Mouse (Mus musculus) layer of hippocampus, adult 8-10 months (tissue): ENCODE results near the gene Tmem126a. TPM values are rescaled to one million over a fixed set of nuclear protein-coding genes. Genes with fewer than 3 reads are reported as not detected.

Experiments used
- DNase-seq, 2 experiments: peaks; one replicate each; pipeline ENCODE4 v3.0.0; 2022; ENCODE audit warnings: low spot score in 2 of 2
- total RNA-seq, 4 experiments: library from RNA; stranded (reverse); gene quantifications; 2 replicates each; pipeline ENCODE4 v1.2.4; 2022

Gene Tmem126a
- 10 to 100 TPM; 37.2 to 53.0 (median 40.9) TPM for total RNA-seq

DNA sequence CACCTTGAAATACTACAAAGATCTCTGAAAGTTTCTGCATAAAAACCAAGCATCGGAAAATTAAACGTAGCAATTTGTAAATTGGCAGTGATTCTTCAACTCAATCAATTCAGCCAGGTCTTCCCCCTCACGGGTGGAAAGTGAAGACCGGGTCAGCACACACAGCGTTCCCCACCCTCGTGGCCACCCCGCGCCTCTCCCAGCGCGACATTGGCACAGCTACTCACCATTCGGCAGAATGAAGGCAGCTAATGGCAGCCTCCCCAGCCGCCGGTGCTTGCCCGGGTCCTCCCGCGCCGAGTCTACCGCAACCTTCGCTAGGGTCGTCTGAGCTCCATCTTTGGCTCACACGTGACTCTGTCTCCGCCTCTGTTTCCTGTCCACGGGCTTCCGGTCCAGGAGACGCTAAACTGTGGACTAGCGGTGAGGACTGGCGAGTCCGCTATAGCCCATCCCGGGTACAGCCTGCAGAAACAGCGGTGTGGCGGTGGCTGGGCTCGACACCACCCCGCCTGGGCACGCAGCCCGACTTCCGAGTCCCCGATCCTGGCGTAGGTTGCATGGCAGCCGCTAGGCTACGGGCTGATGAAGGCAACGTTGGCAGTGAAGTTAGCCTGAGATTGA is at the start of gene Tmem126a:
TSS of gene Tmem126a (minus strand) at position 385 of the 624 bp plus-strand sequence.
- peak; percentile 77 to 80 for DNase-seq

DNA sequence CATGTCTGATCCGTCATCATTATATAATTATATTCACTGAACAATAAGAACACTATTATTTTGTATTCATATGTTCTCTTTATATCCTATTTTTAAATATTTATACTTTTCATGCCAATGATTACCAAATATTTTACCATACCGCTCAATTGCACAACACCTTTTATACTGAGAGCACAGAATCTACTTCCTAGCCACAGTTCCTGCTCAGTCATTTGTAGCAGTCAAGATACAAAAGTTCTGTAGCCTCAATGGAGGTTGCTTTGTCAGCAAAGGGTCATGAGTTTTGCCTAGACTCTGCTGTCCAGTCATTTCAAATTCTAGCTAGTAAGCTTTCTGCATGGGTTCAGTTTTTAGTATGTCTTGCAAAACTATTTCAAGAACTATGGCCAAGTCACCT is 25.6 kb upstream of the Tmem126a start:
- no peak for DNase-seq

DNA sequence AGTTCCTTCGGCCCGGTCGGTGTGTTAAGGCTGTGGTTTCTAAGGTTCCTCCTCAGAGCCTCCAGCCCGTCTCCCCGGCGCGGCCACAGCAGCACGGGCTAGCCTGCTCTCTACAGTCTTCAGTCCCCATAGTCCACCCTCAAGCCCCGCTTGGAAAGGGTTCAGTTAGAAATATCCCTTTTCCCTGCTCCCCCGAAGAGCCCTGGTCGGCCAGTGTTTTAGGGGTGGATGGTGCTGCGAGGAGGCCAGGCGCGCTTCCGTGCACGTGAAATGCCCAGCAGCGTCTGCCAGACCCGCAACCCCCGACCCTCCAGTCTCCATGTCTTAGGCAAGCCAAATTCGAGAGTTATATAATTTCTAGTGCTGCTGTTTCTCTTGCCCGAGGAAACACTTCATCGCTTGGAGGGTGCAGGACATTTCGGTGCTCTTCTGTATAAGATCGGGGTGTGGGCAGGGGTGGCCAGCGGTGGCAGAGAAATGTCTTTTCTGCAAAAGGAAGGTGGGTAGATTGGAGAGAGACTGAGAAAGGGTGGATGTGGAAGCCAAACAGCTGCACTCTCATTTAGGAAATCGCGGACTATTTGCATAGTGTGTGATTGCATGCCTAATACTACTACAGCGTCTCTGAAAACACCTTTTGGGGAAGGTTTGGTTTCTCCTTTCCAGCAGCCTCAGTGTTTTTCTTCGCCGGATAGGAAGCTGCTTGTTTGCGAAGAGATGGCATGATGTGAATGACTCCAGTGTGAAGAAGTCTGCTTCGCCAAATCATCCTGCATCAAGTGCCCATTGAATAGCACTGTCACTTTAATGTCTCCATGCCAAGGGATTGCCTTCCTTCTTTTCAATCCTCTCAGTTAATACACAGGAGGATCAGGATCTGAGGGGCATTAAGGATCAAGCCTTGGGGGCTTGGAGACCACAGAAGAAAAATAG is 19.6 kb upstream of the Tmem126a start, which contains the start of gene Dlg2:
TSS of gene Dlg2 (plus strand) at position 360 of the 933 bp plus-strand sequence.
- DNase-seq = peak; percentile 33 to 50

DNA sequence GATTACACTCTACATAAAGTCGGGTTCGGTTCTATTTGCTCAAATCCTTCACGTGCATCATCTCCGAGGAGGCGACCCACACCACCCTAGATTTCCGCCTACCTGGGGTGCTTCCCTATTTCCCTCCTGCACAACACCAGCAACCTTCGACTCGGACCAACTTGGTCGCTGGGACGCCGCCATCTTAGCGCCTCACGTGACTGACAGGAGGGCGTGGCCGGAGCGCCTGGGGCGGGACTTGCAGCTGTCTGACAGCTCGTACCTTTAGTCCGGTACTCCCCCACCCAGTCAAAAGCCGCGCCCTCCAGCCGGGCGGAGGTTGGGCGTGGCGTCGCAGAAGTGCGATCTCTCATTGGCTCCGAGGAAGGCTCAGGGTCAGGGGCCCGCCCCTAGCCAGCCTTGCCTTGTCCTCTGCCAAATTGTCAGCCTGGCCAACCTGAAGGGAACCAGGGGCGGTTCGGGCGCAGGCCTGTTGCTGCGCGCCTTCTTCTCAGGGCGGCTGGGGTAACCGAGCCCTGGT is 18.8 kb upstream of the Tmem126a start, which contains the start of gene Tmem126b:
TSS of gene Tmem126b (minus strand) at position 209 of the 520 bp plus-strand sequence.
- peak; percentile 99 for DNase-seq

DNA sequence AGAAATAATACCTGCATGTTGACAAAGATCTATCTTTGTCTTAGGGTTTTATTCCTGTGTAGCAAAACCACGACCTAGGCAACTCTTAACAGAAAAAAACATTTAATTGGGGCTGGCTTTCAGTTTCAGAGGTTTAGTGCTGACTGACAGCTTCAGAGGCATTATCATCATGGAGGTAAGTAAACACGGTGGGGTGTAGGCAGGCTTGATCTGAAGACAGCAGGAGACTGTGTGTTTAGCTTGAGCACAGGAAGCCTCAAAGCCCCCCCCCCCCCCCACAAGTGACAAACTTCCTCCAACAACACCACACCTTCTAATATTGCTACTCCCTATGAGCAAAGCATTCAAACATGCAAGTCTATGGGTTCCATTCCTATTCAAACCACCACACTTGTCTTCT is 16.5 kb upstream of the Tmem126a start:
- DNase-seq = no peak

DNA sequence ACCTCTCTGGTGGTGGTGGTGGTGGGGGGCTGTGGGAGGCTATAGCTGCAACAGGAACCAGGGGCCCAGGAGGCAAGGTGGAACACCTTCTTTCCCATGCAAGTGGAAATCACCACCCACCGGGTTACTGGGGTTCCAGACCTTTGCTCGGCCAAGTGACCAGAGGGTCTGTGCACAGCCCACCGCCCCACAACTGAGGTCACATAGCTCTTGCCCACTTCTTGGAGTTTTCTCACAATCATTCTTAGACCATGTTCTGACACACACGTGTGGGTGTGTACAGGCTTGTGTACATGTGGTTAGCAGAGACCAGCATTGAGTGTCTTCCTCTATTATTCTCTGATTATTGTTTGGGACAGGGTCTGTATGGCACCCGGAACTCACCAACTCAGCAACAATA is 4.4 kb upstream of the Tmem126a start:
- no peak for DNase-seq

DNA sequence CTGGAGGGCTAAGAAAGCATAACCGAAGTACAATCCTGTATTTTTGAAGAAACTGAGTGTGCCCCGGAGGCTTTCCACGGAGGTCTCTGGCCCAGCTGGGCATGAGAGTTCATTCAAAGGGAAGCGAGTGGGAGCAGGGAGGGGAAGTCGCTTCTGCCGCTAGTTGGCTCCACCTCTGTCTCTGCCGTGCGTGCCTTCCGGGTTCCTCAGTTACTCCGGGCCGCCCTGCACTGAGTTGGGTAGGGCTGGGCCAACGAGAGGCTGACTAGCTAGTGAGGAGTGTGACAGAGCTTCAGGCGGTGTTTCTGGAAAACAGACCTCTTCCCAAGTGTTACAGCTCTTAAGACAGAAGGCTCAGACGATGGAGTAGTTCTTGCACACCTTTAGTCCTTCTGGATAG is 3.9 kb upstream of the Tmem126a start:
- no peak for DNase-seq

DNA sequence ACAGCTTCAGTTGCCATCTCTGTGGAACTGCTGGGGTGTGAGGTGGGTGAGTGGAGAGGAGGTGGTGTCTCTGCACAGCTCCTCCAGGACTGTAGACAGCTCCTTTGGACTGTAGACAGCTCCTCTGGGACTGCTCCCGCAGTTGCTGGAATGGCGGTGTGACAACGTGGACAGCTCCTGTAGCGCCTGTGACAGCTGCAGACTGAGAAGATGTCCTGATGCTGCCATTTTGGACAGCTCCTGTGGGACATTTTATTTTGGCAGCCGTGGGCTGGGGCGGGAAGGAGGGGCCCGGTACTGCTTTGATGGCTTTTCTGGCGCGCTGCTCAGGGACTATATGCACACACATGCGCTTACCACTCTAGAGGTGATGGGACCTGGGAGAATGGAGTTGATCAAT is 3.3 kb upstream of the Tmem126a start:
- DNase-seq = no peak

DNA sequence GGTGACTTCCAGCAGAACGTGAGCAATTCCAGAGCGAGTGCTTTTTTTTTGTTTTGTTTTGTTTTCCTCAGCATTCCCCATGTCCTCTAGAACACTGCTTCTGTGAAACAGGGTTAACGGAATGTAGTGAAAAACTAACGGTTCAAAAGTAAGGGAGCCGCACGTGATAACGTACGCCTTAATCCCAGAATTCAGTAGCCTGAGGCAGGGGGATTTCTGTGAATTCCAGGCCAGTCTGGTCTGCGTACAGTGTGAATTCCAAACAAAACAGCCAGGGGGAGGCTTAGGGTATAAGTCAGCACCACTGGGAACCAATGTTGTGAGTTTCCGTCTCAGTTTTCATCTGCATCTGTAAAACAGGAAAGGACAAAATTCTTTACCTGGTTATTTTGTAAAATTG is 488 bp upstream of the Tmem126a start:
- no peak for DNase-seq

DNA sequence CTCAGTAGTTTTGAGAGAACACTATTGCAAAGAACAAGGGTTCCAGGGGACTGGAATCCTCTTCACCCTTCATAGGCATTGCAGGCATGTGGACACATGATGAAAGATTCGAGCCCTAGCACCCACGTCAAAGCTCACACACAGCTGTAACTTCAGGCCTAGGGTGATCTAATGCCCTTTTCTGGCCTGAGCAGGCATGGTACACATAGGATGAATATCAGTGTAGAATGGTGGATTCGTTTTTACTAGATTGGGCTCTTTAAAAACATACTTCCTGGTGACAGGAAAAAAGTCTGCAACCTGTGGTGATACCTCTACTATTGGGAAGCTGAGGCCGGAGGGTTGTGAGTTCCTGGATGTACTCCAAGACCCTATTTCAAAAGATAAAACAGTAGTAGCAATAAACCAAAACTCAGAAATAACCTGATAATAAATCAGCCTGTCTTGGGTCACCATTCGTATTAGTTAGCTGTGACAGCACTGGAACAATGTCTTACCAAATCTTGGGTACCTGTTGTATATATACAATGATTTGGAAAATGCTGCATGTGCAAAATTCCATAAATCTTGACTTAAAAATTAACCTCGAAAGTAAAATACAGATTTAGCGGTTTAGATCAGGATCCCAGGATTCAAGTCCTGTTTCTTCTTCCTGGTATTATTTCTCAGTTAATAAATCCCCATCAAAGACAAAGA is 732 bp downstream of the Tmem126a start:
- no peak for DNase-seq

DNA sequence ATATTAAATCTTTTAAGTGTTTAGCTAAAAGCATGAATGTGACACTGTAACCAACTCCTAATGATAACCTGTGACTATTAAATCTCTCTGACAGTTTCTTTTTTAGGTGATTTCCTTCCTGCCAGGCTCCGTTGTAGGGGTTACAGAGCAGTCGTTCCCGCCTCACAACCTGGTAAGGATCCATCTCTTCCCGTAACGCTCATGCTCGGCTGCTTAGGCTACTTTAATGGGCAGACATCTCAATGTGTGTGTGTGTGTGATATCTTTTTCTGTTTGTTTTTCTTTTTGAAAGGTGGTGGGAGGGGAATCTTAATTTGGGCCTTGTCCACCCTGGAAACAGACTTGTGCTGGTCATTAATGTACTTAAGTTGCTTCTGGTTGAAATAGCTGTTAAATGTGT is 12.8 kb downstream of the Tmem126a start:
- DNase-seq = no peak

DNA sequence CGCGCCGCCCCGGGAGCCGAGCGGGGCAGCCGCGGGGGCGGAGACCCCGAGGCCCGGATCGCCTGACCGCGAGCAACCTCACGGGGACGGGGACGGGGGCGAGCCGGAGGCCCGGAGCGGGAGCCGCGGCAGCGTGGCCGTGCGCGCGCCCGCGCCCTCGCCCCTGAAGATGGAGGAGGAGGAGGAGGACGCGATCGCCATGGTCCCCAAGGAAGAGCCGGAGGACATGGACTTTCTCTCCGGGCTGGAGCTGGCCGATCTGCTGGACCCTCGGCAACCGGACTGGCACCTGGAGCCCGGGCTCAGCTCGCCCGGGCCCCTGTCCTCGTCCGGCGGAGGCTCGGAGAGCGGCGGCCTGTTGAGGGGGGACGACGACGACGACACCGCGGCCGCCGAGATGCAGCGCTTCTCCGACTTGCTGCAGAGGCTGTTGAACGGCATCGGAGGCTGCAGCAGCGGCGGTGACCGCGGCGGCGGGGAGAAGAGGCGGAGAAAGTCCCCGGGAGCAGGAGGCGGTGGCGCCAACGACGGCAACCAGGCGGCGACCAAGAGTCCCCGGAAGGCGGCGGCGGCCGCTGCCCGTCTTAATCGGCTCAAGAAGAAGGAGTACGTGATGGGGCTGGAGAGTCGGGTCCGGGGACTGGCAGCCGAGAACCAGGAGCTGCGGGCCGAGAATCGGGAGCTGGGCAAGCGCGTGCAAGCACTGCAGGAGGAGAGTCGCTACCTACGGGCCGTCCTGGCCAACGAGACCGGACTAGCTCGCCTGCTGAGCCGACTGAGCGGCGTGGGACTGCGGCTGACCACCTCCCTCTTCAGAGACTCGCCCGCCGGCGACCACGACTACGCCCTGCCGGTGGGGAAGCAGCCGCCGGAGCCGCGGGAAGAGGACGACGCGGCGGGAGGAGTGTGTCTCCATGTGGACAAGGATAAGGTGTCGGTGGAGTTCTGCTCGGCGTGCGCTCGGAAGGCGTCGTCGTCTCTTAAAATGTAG is 13.6 kb downstream of the Tmem126a start:
- DNase-seq = peak; percentile 39 to 49

DNA sequence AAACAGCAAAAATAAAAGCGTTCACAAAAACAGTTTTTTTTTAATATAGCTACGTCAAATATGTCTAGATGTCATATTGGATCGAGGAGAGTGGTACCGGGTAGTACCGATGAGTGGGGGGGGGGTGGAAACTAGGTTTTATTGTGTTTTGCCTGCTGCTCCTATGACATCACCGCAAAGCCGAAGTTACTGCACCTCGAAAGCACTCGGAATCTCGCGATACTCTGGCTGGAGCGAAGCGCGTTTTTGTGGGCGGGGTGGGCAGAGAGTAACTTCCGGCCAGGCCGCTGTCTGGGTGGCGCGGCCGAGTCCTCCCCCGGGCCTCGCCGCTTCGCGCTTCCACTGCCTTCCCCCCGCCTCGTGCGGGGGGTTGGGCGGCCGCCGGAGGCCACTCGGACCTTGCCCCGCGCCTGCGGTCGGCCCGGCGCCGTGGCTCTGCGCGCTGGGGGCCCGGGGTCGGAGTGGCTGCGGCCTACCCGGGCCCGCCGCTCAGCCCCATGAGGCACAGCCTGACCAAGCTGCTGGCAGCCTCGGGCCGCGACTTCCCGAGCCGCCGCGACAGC is 14.4 kb downstream of the Tmem126a start, which contains the start of gene Crebzf:
TSS of gene Crebzf (plus strand) at position 212 of the 563 bp plus-strand sequence.
- peak; percentile 95 for DNase-seq

DNA sequence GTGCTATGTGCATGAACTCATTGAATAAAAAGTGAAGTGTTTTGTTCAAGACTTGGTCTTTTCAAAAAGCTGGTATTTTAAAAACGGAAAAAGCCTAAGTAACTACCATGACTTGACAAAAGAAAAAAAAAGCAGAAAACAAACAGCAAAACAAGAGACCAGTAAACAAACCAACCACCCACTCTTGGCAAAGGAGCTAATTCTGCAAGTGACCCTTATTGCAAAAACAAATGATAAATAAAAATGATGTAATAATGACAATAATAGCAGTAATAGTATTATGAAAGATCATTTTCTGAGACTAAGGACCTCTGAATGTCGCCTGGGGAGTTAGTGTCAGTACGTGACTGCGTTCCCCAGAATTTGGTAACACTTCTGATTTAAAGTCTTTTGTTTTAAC is 15.0 kb downstream of the Tmem126a start:
- DNase-seq = no peak

DNA sequence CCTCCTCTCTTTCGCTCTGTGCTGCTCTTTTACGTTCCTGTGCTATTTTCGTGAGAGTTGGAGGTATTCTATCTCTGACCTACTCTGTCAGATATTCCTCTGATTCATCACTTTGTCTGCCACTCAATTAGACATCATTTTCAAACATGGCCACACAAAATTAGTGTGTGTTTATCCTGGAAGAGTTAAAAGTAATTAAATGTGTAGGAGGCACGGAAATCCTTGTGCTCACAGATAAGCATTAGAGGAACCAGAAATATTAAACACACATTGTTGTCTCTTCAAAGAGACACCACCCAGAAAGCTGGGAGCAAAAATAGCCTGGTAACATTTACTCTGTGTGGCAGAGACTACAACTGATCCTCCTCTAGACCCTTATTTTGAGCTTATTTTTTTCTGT is 17.0 kb downstream of the Tmem126a start:
- no peak for DNase-seq

DNA sequence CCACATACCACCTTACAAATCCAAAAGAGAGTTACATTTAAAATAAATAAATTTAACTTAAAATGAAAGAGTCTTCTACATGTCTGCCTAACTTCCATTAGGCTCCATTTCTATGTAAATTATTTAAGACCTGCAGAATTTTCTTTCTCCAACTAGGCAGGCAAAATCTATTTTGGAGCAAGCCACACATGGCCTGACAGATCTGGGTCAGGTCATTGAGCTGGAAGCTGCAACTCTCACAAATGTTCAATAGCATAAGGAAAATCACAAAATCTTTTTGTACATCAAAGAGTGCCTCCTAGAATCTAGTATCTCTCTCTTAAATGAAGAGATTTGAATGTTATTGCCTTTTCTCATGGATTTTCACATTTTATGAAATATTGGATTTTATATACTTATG is 24.8 kb downstream of the Tmem126a start:
- no peak for DNase-seq

DNA sequence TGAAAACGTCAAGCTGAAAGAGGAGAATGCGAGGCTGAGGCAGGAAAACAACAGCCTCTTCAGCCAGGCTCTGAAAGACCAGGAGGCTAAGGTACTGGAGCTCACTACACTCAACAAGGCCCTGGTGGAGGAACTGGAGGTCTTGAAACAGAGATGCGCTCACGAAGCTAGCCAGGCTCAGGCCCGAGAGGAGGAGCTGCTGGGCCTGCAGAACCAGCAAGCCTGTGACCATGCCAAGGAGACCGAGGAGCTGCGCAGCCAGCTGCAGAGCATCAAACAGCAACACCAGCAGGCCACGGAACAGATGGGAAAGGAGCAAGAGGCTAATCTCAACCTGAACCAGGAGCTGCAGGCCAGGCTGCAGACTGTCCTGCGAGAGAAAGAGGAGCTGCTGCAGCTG is 30.0 kb downstream of the Tmem126a start:
- no peak for DNase-seq

DNA sequence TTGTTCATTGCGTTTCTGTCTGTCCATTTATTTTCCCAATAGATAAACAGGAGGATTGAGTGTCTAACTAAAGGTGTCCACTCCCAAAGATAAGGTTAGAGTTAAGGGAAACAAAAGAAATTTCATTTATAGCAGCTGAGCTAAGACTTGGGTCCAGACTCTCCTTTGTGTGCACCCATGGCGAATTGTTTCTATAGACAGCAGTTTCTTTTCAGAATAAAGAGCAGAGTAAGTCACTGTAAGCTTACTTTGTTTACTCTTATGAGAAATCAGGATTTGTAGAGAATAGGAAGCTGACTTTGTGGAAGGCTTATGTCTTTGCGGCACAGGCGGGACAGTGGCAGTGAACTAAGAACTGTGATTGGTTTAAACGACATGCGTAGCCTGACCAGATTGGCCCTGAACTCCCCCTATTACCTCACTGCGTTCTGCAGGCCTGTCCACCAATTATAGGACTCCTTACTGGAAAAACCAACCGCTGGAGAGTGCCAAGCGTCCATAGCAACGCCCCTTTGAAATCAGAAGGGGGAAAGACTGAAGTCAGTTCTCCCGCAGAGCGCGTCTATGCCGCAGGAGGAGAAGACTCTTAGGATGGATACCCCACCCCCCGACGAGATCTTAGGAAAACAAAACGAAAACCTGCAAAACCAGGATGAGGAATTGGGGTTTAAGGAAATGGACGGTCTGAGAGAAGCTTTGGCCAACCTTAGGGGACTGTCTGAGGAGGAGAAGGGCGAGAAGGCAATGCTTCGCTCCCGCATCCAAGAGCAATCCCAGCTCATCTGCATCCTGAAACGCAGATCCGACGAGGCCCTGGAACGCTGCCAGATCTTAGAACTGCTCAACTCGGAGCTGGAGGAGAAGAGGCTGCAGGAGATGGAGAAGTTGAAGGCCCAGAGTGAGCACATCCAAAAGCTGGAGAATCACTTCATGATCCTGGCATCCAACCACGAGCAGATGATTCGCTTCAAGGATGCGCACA is 30.7 kb downstream of the Tmem126a start, which contains the start of gene Ccdc89:
TSS of gene Ccdc89 (plus strand) at position 558 of the 982 bp plus-strand sequence.
- DNase-seq = peak; percentile 75 to 88

DNA sequence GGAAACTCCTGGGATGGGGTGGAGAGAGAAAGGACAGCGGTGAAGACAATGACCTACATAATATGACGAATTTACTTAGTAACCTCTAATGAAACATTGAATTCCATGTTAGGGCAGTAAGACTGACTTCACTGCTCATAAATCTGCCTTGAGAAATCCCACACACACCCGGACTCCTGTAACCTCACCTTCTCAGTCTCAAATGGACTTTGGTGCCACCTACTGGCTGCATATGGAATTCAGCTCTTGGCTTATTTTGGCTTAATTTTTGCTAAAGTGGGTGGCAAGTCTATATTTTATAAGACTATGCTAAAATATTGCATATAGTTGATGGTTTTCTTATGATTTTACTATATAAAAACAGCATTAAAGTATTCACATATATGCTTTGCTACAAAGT is 47.1 kb downstream of the Tmem126a start:
- peak; percentile 23 to 60 for DNase-seq
